Mouse (Mus musculus) embryonic fibroblast, embryonic 13.5 days (primary cell): ENCODE measurements around the gene 1700001K19Rik.

Experiments
- CTCF ChIP-seq: IDR thresholded peaks from 2 replicates; pipeline ENCODE4 v1.5.1; 2011; ENCODE audit warnings: mild to moderate bottlenecking, control low read depth, low read length, moderate library complexity, borderline replicate concordance; ENCODE audit not compliant: insufficient read depth
- POLR2A ChIP-seq: IDR thresholded peaks from 2 replicates; pipeline ENCODE4 v1.6.1; 2011; ENCODE audit warnings: low read depth, mild to moderate bottlenecking, control low read depth, low read length, moderate library complexity

- TF ChIP-seq POLR2A (no peak), CTCF (no peak)
These were observed 21.3 kb upstream of the 1700001K19Rik start for GRCm38 (mm10) chr12:110703682-110704081.
